Mouse (Mus musculus) naive thymus-derived CD4-positive, alpha-beta T cell, adult 5 months (primary cell): ENCODE data around the gene Minos1. TPM values are rescaled to one million over a fixed set of nuclear protein-coding genes. Genes with fewer than 3 reads are reported as not detected.

Source experiments
- polyA plus RNA-seq: library from polyadenylated mRNA; unstranded; fragments of 100-300 nt; shearing (Covaris generic); gene quantifications from one replicate; pipeline ENCODE4 v1.2.1, GENCODE M21; 2017

The Minos1 gene
- polyA plus RNA-seq = 244 TPM

GRCm38 (mm10) chr4:139130701-139131549, at the start of gene Minos1:
Gene Minos1, minus strand, starts transcription at chr4:139131113.

GRCm38 (mm10) chr4:139092356-139093195, 38.3 kb downstream of the Minos1 start, which contains the start of gene Nbl1:
Gene Nbl1, minus strand, starts transcription at chr4:139092993.

GRCm38 (mm10) chr4:139075041-139075711, 55.7 kb downstream of the Minos1 start, which contains the start of gene Htr6:
Gene Htr6, minus strand, starts transcription at chr4:139075570.

Other genes starting within 250 kb of the Minos1 start
- 9.4 TPM for gene Otud3, start 217.2 kb downstream of the Minos1 start, polyA plus RNA-seq
- not detected for gene Rnf186, start 164.0 kb downstream of the Minos1 start, polyA plus RNA-seq
- 34.6 TPM for gene Tmco4, start 158.2 kb downstream of the Minos1 start, polyA plus RNA-seq
- not detected for gene Htr6, start 55.5 kb downstream of the Minos1 start, polyA plus RNA-seq
- not detected for gene Nbl1, start 38.1 kb downstream of the Minos1 start, polyA plus RNA-seq
- gene Capzb, start 61.8 kb upstream of the Minos1 start, polyA plus RNA-seq = 460 TPM
- gene Pqlc2, start 179.6 kb upstream of the Minos1 start, polyA plus RNA-seq = 7.7 TPM
- gene Akr7a5, start 179.6 kb upstream of the Minos1 start, polyA plus RNA-seq = 30.2 TPM
- 97.4 TPM for gene Mrto4, start 221.5 kb upstream of the Minos1 start, polyA plus RNA-seq
- 45.6 TPM for gene Emc1, start 221.5 kb upstream of the Minos1 start, polyA plus RNA-seq
- 79.3 TPM for gene Ubr4, start 221.5 kb upstream of the Minos1 start, polyA plus RNA-seq